Mouse (Mus musculus) CD4-positive, CD25-positive, alpha-beta regulatory T cell (primary cell): ENCODE results near the gene Gm3029. TPM values are rescaled to one million over a fixed set of nuclear protein-coding genes. Genes with fewer than 3 reads are reported as not detected.

ENCODE experiments used
- polyA plus RNA-seq: library from polyadenylated mRNA; unstranded; fragments of 100-300 nt; shearing (Covaris generic); gene quantifications from one replicate; pipeline ENCODE4 v1.2.1, GENCODE M21; 2017

Gm3029 gene
- polyA plus RNA-seq = not detected

GRCm38 (mm10) chr14:3931456-3931855 lies at the start of gene Gm3029:
Gene Gm3029 (plus strand): TSS chr14:3931756.

DNA sequence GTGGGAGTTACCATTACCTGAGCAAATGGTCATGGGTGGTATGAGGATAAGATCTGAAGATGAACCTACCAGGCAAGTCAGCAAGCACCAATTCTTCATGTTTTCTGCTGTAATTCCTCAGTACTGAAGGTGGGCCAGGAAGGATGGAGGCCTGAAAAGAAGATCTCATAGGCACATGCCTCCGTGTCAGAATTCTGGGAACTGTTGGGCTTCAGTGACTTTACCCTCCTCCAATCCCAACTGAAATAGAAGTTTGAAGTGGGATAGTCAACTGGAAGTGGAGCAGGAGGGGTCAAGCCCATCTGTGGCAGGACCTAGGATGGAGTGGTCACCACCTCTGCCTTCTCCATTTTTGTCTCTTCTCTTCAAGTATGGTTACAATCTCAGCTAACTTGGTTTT lies 47.7 kb upstream of the Gm3029 start, which contains the start of gene Gm2916:
TSS of gene Gm2916 (plus strand) at position 301 of the 400 bp plus-strand sequence.

DNA sequence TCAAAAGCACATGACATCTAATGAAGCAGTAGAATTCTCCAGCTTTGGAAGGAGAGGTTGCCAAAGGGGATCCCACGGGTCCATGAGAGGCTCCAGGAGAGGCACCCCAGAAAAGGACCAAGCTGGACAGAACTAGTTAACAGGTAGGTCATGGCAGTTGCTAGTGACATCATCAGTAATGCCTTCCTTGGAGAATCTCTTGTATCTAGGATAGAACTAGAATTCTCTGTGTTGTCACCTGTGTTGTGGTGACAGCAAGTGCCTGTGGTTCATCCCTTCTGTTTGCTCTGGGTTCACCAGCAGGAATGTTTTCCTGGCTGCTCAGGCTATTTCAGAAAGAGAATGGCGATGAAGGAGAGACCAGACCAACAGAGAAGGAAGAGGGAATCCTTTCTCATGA lies 31.7 kb downstream of the Gm3029 start, which contains the start of gene Gm3095:
TSS of gene Gm3095 (plus strand) at position 301 of the 400 bp plus-strand sequence.

Other genes with a start within 250 kb of the Gm3029 start
- gene Gm3043, start 243.0 kb upstream of the Gm3029 start, polyA plus RNA-seq = not detected
- 0.26 TPM for gene Gm3002, start 121.7 kb upstream of the Gm3029 start, polyA plus RNA-seq
- 0.25 TPM for gene Gm3033, start 85.5 kb upstream of the Gm3029 start, polyA plus RNA-seq
- not detected for gene Gm2916, start 47.6 kb upstream of the Gm3029 start, polyA plus RNA-seq
- gene Gm3095, start 31.8 kb downstream of the Gm3029 start, polyA plus RNA-seq = not detected
- gene Gm3099, start 66.6 kb downstream of the Gm3029 start, polyA plus RNA-seq = not detected
- gene Gm5796, start 92.2 kb downstream of the Gm3029 start, polyA plus RNA-seq = 0.77 TPM
- gene Gm3115, start 152.4 kb downstream of the Gm3029 start, polyA plus RNA-seq = 0.14 TPM
- 1.3 TPM for gene Gm8108, start 178.8 kb downstream of the Gm3029 start, polyA plus RNA-seq
- gene Gm3127, start 233.3 kb downstream of the Gm3029 start, polyA plus RNA-seq = not detected